Mouse (Mus musculus) CH12.LX (cell line): ENCODE measurements at regions not wholly inside any gene's neighbourhood (a gene's known extent, or its start where the extent isn't known, plus 50 kb on each side); places are given as distances from the start of the nearest gene placed in this dataset.

ENCODE experiments used
- CTCF ChIP-seq, 2 experiments: IDR thresholded peaks in 1 of 2; conservative IDR thresholded peaks in 1 of 2; 2 replicates each; pipeline ENCODE4 v1.5.1; 2011 to 2012; ENCODE audit warnings: low read depth in 2 of 2, low read length in 2 of 2, improper control_type of control experiment in 1 of 2, inconsistent platforms in 1 of 2, mild to moderate bottlenecking in 1 of 2, moderate library complexity in 1 of 2
- POLR2A ChIP-seq: IDR thresholded peaks from 2 replicates; pipeline ENCODE4 v1.6.1; 2011; ENCODE audit warnings: low read depth, mild to moderate bottlenecking, improper control_type of control experiment, low read length
- USF2 ChIP-seq: conservative IDR thresholded peaks from 2 replicates; pipeline ENCODE4 v1.6.1; 2011; ENCODE audit warnings: low read depth, low read length, improper control_type of control experiment

DNA sequence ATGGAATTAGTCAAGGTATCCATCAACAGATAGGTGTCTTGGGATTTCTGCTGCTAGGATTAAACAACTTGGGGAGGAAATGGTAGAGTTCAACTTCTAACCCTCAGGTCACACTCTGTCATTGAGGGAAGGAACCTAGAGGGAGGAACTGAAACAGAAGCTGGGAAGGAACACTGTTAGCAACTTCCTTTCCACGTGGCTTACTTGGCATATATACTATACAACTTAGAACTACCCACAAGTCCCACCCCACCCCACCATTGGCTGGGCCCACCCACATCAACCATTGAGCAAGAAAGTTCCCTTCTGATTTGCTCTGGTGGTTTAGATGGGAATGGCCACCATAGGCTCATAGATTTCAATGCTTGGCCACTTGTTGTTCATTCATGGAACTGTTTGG, 251.8 kb upstream of the Arid1b start:
- TF ChIP-seq USF2 = no peak
- no peak for TF ChIP-seq POLR2A
- no peak for TF ChIP-seq CTCF (conservative IDR thresholded peaks at IDR 0.05 in 1 of 2, IDR thresholded peaks at IDR 0.05 in 1 of 2; ENCODE audit: low read depth in 2 of 2, low read length in 2 of 2)
